Mouse (Mus musculus) midbrain, embryonic 14.5 days (tissue): Measurements from ENCODE around the gene Pate2. TPM values are rescaled to one million over a fixed set of nuclear protein-coding genes. Genes with fewer than 3 reads are reported as not detected.
A peak's percentile ranks its signal among the peaks of the same experiment; 100 is the strongest.

Source experiments
- ATAC-seq: fragments of 200-750 bp; cut with Nextera tagmentation; 2 replicates; pipeline ENCODE4 v1.8.0; 2017; ENCODE audit warnings: moderate number of reproducible peaks, moderate library complexity; ENCODE audit not compliant: low FRiP score, low TSS enrichment
- DNase-seq: peaks from one replicate; pipeline ENCODE4 v3.0.0-alpha.2; 2015
- H3K27ac ChIP-seq: fragments of 300-500 bp; sonication (generic); replicated peaks from 2 replicates; pipeline ENCODE4 v1.5.1; 2014; ENCODE audit warnings: mild to moderate bottlenecking, low read depth, low read length, moderate library complexity
- H3K27me3 ChIP-seq: fragments of 300-500 bp; sonication (generic); 2 replicates; pipeline ENCODE4 v1.6.1; 2014; ENCODE audit warnings: low read length, control low read depth, mixed read lengths; ENCODE audit not compliant: control insufficient read depth, insufficient read depth
- H3K36me3 ChIP-seq: fragments of 300-500 bp; sonication (generic); 2 replicates; pipeline ENCODE4 v1.6.1; 2014; ENCODE audit warnings: low read length, control low read depth; ENCODE audit not compliant: control insufficient read depth, insufficient read depth
- H3K4me1 ChIP-seq: fragments of 300-500 bp; sonication (generic); 2 replicates; pipeline ENCODE4 v1.6.1; 2014; ENCODE audit warnings: mild to moderate bottlenecking, antibody characterized with exemption, low read length, control low read depth; ENCODE audit not compliant: control insufficient read depth, insufficient read depth
- H3K4me2 ChIP-seq: fragments of 300-500 bp; sonication (generic); 2 replicates; pipeline ENCODE4 v1.6.1; 2014; ENCODE audit warnings: mild to moderate bottlenecking, low read length, moderate library complexity
- H3K4me3 ChIP-seq: fragments of 300-500 bp; sonication (generic); replicated peaks from 2 replicates; pipeline ENCODE4 v1.5.1; 2014; ENCODE audit warnings: low read depth, low read length
- H3K9ac ChIP-seq: fragments of 300-500 bp; sonication (generic); replicated peaks from 2 replicates; pipeline ENCODE4 v1.6.1; 2014; ENCODE audit warnings: mild to moderate bottlenecking, low read length, moderate library complexity
- H3K9me3 ChIP-seq: fragments of 300-500 bp; sonication (generic); 2 replicates; pipeline ENCODE4 v1.6.1; 2016; ENCODE audit warnings: low read length, control low read depth, mixed read lengths; ENCODE audit not compliant: control insufficient read depth
- whole genome bisulfite sequencing: fragments of 180-500 bp; shearing (Covaris S2); extraction: QIAGEN DNeasy Blood & Tissue Kit; methylation state at CpG from one replicate; pipeline ENCODE4 v1.1.7; 2014; 5-methylcytosine and 5-hydroxymethylcytosine counted together
- polyA plus RNA-seq: library from polyadenylated mRNA; unstranded; fragments of >200 nt; fragmentation: Nextera tagmentation; extraction: Ambion mirVana; gene quantifications from 2 replicates; pipeline ENCODE4 v1.2.1, GENCODE M21; 2014

The Pate2 gene
- polyA plus RNA-seq, 1 experiment from 2014 or later: 0.62 TPM

GRCm38 (mm10) chr9:35564536-35565240 lies 5.4 kb upstream of the Pate2 start:
- WGBS: 92% methylated on average over 5 of the region's 5 CpGs
- Histone ChIP-seq H3K27me3 (no peaks in the 10 kb centered on the region), H3K36me3 (peaks cover 51% of the 10 kb centered on the region), H3K4me3 (no peak overlapping the region), H3K9ac (no peak overlapping the region), H3K27ac (no peak overlapping the region), H3K4me2 (no peak overlapping the region), H3K4me1 (peaks cover 14% of the 10 kb centered on the region; the same call in 1 of the 2 replicates), H3K9me3 (no peaks in the 10 kb centered on the region)
- no peak for ATAC-seq
- no peak for DNase-seq

- 92% methylated on average over 3 of the region's 3 CpGs for WGBS
- Histone ChIP-seq H3K27ac (no peak overlapping the region), H3K9ac (no peak overlapping the region), H3K36me3 (peaks cover 36% of the 10 kb centered on the region), H3K9me3 (no peaks in the 10 kb centered on the region), H3K4me1 (peaks cover 9% of the 10 kb centered on the region; the same call in 1 of the 2 replicates), H3K4me2 (no peak overlapping the region), H3K4me3 (no peak overlapping the region), H3K27me3 (no peaks in the 10 kb centered on the region)
- no peak for DNase-seq
- no peak for ATAC-seq
These were observed 2.1 kb upstream of the Pate2 start for GRCm38 (mm10) chr9:35567995-35568394.

- WGBS: 8% methylated on average over 5 of the region's 5 CpGs
- Histone ChIP-seq H3K36me3 (peaks cover 24% of the 10 kb centered on the region), H3K27ac (0 out of 2 replicates have a peak overlapping the region, but pooled peaks have one; percentile 90), H3K9ac (peak overlapping the region; percentile 78), H3K9me3 (no peaks in the 10 kb centered on the region), H3K4me3 (peak overlapping the region; percentile 81), H3K27me3 (no peaks in the 10 kb centered on the region), H3K4me1 (peaks cover 9% of the 10 kb centered on the region; the same call in 1 of the 2 replicates), H3K4me2 (peak overlapping the region; percentile 56)
- ATAC-seq: no peak
- no peak for DNase-seq
These were observed 579 bp downstream of the Pate2 start for GRCm38 (mm10) chr9:35570663-35571062.

- ATAC-seq (no peak), DNase-seq (no peak)
- H3K27me3 ChIP-seq: no peaks in the 10 kb centered on the region
- no peaks in the 10 kb centered on the region for H3K36me3 ChIP-seq
- 4% methylated on average over 32 of the region's 32 CpGs for WGBS
- H3K4me2 ChIP-seq: peak overlapping the region; percentile 57
- 0 out of 2 replicates have a peak overlapping the region, but pooled peaks have one; percentile 17 for H3K9ac ChIP-seq
- peak overlapping the region; percentile 29 for H3K4me3 ChIP-seq
- no peaks in the 10 kb centered on the region for H3K9me3 ChIP-seq
- H3K27ac ChIP-seq: no peak overlapping the region
- no peaks in the 10 kb centered on the region for H3K4me1 ChIP-seq
These were observed 4.3 kb downstream of the Pate2 start for GRCm38 (mm10) chr9:35574416-35574815.

DNA sequence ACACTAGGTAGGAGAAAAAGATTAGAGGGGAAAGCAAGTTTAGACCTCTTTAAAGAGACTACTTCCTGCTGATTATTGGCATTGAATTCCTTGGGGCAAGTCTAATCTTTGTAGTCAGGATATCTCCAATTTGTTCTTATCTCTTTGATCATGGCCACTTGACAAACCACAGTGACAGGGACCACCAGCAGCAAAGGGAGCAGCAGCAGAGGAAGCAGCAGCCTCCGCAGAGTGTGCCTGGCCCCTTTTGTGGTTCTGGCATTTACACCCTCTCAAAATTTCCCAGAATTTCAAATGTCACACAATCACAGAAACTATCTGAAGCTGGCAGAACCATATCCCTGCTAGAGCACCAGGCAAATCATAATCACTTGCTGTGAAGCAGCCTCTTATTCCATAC lies 17.6 kb downstream of the Pate2 start:
- no peak overlapping the region for H3K9ac ChIP-seq
- no peaks in the 10 kb centered on the region for H3K27me3 ChIP-seq
- H3K4me1 ChIP-seq: no peaks in the 10 kb centered on the region
- H3K27ac ChIP-seq: no peak overlapping the region
- DNase-seq: no peak
- H3K9me3 ChIP-seq: no peaks in the 10 kb centered on the region
- no peak overlapping the region for H3K4me3 ChIP-seq
- 34% methylated on average over 1 of the region's 1 CpGs for WGBS
- no peak overlapping the region for H3K4me2 ChIP-seq
- H3K36me3 ChIP-seq: no peaks in the 10 kb centered on the region
- no peak for ATAC-seq

DNA sequence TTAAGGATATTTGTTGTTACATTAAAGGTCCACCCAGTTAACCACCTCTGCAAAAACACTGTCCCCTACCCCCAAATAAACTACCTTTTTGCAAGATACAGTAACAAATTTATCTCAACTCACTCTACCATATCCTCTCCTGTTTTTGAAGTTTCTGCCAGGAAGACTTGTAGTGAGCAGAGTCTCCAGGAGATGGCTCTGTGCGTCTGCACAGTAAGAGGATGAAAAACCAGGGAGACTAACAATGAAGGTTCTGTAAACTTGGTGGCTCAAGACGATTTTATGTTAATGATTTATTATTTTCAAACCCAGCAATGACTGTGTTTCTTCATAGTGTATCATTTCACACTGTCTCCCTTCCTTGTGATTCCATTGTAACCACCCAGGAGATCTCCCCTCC lies 22.8 kb downstream of the Pate2 start:
- WGBS: 17% methylated on average over 2 of the region's 2 CpGs
- Histone ChIP-seq H3K9ac (no peak overlapping the region), H3K4me1 (no peaks in the 10 kb centered on the region), H3K36me3 (no peaks in the 10 kb centered on the region), H3K9me3 (no peaks in the 10 kb centered on the region), H3K4me3 (no peak overlapping the region), H3K4me2 (no peak overlapping the region), H3K27ac (no peak overlapping the region), H3K27me3 (no peaks in the 10 kb centered on the region)
- DNase-seq: peak; percentile 51
- ATAC-seq: no peak

- H3K36me3 ChIP-seq: no peaks in the 10 kb centered on the region
- ATAC-seq (no peak), DNase-seq (no peak)
- no peak overlapping the region for H3K4me3 ChIP-seq
- H3K4me1 ChIP-seq: no peaks in the 10 kb centered on the region
- no peaks in the 10 kb centered on the region for H3K9me3 ChIP-seq
- H3K4me2 ChIP-seq: no peak overlapping the region
- H3K27ac ChIP-seq: no peak overlapping the region
- H3K27me3 ChIP-seq: no peaks in the 10 kb centered on the region
- H3K9ac ChIP-seq: no peak overlapping the region
- WGBS: 69% methylated on average over 8 of the region's 8 CpGs
These were observed 37.7 kb downstream of the Pate2 start for GRCm38 (mm10) chr9:35607647-35608405.

DNA sequence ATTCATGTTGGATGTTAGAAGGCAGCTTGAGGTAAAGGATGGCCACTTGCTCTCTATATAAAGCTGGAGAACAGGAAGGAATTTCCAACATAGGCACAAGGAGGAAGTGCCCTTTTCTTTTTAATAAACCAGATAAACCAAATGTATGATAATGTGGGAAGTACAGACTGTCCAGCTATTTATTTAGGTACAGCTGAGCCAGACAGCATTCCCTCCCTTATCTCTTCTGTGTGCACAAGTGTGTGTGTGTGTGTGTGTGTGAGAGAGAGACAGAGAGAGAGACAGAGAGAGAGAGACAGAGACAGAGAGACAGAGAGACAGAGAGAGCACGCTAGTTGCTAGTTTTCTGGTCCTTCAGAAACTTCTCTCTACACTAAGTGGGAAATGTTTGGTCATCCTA lies 41.8 kb downstream of the Pate2 start, which contains the start of gene Pate4:
Gene Pate4, minus strand, starts transcription at position 101 of the 400 bp plus-strand sequence.
- no peak within 1 kb of the TSS for H3K4me2 ChIP-seq
- no peak for ATAC-seq
- DNase-seq: no peak
- H3K4me1 ChIP-seq: no peaks in the 10 kb centered on the region
- H3K27ac ChIP-seq: no peak within 1 kb of the TSS
- H3K9ac ChIP-seq: no peak within 1 kb of the TSS
- WGBS: 92% methylated on average over 1 of the region's 1 CpGs
- no peak within 1 kb of the TSS for H3K4me3 ChIP-seq
- no peaks in the 10 kb centered on the region for H3K27me3 ChIP-seq
- H3K36me3 ChIP-seq: no peaks in the 10 kb centered on the region
- H3K9me3 ChIP-seq: no peaks in the 10 kb centered on the region
